Mouse (Mus musculus) adrenal gland, postnatal 25 days (tissue): Measurements from ENCODE around the gene Lpar5. TPM values are rescaled to one million over a fixed set of nuclear protein-coding genes. Genes with fewer than 3 reads are reported as not detected.
"Not testable (repeated sequence)": the region's sequence is repeated elsewhere in the genome, so short reads cannot be mapped to it uniquely, and the experiment has no call there.

ENCODE experiments used
- DNase-seq: peaks from one replicate; pipeline ENCODE4 v3.0.0; 2021; ENCODE audit warnings: mixed read lengths
- long read RNA-seq: library from polyadenylated mRNA; stranded (forward); transcript quantifications from one replicate; pipeline ENCODE4 v2.0.0, GENCODE M21; 2021
- total RNA-seq: library from RNA; stranded (reverse); gene quantifications from 2 replicates; pipeline ENCODE4 v1.2.3, GENCODE M21; 2021

The Lpar5 gene
- total RNA-seq = 0.36 TPM in 1 of 2 replicates, not detected in the other
- long read RNA-seq = 0 reads

DNA sequence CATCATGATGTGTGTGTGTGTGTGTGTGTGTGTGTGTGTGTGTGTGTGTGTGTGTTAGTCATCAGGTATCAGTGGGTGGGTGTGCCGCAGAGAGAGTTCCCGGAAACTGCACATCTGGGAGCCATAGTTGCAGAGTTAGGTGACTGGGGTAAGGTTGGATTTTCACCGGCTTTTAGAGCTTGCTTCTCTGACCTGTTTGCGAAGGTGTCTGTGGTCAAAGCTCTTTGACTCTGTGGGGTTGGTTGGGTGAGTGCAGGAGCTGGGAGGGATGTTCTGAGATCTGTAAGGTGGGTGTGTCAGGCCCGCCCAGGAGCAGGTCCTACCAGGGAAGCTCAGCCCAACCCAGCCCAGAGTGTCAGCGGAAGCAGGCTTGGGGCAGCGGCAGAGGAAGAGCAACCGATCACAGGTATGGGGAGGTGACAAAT is at the start of gene Lpar5:
TSS of gene Lpar5 (plus strand) at position 350 of the 425 bp plus-strand sequence.
- no peak for DNase-seq

DNA sequence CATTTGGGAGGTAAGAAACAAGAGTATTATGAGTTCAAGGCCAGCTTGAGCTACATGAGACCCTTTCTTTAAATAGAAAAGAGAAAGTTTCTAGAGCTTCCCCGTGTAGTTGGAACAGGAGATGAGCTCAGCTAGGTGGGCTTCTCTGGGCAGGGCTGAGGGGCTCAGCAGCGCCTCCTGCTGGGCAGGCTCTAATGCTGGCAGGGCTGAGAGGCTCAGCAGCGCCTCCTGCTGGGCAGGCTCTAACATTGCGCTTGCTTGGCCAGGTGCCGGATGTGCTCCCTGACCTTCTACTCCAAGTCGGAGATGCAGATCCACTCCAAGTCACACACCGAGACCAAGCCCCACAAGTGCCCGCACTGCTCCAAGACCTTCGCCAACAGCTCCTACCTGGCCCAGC is 37.2 kb upstream of the Lpar5 start:
- DNase-seq = peak; percentile 51

DNA sequence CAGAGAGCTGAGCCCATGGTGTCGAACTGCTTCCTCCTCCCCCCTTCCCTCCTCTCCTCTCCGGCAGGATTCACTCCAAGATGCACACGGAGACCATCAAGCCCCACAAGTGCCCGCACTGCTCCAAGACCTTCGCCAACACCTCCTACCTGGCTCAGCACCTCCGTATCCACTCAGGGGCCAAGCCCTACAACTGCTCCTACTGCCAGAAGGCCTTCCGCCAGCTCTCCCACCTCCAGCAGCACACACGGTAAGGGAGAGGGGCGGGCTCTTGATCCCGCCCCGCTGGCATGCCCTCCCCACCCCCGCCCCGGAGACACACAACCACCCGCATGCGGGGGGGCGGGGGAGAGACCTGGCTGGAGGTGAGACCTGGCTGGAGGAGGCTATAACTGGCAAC is 36.1 kb upstream of the Lpar5 start:
- no peak for DNase-seq

DNA sequence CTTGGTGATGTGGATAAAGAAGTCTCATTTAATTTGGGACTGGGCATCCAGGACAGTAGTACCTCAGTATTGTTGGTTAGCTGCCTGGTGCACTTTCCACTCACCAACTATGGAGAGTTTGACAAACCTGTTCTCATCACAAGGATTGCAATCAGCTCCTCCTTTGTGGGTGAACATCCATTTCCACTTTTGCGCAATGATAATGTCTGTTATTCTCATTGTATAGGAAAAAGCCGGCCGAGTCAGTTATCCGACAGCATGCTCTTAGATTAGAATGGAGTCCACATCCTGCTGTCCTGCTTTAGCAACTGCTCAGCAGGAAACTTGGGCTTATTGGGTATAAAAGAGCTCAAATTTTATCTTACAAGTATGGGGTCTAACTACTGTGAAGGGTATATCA is 29.1 kb upstream of the Lpar5 start:
- DNase-seq = no peak

DNA sequence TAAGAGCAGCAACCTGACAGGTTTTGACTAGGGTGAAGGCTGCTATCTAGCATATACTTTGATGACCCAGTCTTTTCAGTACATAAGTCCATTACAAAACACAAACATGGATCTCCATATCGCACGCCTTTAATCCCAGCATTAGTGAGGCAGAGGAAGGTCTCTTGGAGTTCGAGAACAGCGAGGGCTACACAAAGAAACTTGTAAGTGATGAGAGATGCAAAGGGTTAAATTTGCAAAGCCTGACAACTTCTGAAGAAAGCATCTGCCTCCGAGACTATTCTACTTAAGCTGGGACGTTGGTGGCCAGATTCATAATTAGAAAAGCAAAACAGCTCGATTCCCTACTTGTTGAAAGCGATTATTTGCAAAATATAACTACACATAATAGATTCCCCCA is 28.6 kb upstream of the Lpar5 start:
- DNase-seq = no peak

DNA sequence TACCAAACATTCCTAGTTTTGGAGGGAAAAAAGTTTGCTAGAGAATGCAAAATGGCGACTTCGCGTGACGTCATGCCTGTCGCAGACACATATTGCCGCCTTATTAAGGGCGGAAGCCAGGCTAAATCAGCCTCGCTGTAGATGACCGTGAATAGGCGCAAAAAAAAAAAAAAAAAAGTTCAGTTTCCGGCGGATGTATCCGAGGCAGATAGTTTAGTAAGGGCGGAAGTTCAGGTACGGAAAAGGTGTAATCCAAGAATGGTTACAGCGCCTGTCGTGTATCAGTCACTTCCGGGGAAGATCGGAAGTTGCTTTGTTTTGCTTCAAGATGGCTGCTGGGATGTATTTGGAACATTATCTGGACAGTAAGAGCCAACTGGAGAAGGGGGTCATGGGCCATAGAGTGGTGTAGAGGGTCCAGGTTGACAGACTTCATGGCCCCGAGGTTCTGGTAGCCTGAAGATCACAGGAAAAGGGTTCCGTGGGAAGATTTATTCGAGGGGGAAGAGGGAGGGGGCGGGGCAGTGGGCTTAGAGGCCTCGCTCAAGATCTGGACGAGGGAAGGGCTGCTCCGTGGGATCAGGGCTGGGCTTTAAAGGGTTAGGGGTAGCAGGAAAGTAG is 28.1 kb upstream of the Lpar5 start, which contains the start of gene Ing4:
TSS of gene Ing4 (plus strand) at position 228 of the 621 bp plus-strand sequence.
- DNase-seq = peak; percentile 86

DNA sequence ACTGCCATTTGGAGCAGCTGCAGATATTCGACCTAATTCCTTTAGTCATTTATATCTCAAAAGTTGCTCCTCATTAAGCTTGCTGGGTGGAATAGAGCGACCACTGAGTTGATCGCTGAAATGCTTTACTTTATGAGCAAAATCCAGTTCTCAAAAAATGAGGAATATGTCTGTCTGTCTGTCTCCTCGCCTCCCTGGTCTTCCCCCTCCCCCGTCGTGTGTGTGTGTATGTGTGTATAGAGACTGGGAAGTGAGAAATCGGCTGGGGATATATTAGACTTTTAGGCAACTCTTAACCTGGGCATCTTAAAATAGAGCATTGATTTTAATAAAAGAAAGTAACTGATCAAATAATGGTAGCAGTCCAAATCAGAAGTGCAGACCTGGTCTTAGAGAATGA is 27.5 kb upstream of the Lpar5 start:
- DNase-seq = no peak

DNA sequence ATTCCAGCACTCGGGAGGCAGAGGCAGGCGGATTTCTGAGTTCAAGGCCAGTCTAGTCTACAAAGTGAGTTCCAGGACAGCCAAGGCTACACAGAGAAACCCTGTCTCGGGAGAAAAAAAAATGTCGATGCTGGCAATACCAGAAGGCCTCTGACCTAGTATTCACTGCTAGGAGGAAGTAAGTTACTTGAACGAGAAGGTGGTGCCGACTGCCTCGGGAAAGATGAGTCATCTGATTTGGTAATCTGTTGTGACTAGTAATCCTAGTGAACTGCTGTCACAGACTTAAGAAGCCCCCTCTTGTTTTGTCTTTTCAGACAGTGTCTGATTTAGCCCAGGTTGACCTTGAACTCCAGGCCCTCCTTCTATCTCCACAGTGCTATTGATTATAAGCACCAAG is 26.7 kb upstream of the Lpar5 start:
- DNase-seq = no peak

DNA sequence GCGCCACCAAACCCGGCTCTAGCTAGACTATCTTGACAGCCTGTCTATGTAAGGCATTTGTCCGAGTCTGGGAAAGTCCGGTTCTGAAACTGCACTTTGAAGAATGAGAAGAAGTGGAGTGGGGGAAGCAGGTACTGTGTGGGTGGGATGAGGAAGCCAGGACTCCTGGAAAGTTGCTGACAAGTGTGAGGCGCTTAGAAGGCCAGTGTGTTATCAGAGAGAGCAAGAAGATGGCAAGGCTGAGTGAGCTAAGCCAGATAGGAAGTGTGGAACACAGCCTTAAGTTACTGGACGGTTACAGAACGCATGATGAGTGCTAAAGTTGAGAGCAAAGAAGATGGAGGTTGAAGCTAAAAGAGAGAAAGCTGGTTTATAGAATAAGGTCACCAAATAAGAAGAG is 25.6 kb upstream of the Lpar5 start:
- DNase-seq = no peak

DNA sequence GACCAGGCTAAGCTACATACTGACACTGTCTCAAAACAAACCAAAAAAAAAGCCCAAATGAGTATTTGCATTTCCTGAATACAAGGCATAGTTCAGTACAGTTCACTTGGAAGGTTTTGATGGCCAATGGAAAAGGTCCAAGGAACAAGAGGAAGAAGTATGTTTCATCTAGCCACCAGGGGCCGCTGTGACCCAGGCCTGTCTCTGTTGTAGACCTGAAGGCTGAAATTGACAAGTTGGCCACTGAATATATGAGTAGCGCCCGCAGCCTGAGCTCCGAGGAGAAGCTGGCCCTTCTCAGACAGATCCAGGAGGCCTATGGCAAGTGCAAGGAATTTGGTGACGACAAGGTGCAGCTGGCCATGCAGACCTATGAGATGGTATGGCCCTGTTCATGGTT is 21.0 kb upstream of the Lpar5 start:
- DNase-seq = peak; percentile 82

DNA sequence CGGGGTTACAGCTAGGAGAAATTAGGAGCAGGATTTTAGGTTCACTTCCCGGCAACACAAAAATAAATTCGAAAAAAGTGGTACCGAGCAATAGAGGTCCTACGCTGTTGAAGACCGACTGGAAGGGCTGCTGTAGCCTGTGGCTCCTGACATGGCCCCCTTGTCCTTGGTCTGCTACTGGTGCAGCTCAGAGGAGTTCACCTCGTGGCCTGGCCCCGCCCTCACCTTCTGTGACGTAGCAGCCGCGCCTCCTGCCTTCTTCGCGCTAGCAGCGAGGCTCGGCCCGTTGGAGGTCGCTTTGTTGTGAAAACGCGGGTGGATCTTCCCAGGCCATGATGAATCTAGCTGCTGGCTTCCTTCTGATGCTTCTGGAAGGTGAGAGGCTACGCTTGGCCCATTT is 18.0 kb upstream of the Lpar5 start, which contains the start of gene Acrbp:
TSS of gene Acrbp (plus strand) at position 12 of the 400 bp plus-strand sequence.
- DNase-seq = no peak

DNA sequence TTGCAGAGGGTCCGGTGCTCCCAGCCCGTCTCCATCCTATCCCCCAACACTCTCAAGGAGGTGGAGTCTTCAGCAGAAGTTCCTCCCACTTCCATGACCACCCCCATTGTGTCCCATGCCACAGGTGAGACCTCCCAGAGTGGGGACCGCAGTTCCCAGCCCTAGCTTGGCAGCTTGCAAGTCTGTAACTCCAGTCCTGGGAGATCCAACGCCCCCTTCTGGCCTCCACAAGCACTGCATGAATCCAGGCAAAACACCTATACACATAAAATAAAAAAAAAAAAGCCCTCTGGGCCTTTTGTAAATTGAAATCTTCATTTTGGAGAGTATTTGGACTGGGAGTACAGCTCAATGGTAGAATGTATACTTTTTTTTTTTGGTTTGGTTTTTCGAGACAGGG is 16.5 kb upstream of the Lpar5 start:
- DNase-seq = no peak

DNA sequence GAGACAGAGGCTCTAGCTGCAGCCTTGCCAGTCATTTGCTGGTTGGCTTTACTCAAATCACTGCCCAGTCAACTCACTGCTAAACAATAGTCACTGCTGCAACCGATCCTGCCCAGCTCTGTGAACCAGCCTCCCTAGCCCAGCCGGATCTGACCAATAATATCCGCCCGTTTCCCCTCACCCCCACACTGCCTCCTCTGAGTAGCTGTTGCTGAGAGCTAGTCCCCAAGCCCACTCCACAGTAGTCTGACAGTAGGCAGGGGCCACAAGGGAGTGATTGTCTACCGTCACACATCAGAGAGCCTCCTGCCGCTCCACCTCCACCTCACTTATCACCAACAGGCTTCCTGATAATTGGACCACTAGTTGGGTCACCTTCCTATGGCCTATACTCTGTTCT is 6.2 kb upstream of the Lpar5 start:
- no peak for DNase-seq

DNA sequence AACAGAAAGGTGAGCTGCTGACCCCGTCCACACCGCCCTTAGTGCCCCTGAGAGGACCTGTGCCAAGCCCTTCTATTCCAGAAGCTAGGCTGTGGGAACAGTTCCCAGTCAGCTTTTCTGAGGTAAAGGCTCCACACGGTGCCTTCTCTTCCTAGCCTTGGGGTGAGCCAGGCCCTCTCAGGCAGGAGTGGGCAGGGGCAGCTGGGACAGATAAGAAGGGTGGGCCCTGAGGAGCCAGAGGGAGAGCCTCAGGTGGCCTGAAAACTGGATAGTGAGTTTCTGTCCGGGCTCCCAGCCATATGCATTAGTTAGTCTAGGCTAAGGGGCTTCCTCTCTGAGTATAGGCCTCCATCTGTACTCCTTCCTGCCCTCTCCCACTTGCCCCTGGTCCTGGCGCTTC is 5.2 kb upstream of the Lpar5 start:
- no peak for DNase-seq

DNA sequence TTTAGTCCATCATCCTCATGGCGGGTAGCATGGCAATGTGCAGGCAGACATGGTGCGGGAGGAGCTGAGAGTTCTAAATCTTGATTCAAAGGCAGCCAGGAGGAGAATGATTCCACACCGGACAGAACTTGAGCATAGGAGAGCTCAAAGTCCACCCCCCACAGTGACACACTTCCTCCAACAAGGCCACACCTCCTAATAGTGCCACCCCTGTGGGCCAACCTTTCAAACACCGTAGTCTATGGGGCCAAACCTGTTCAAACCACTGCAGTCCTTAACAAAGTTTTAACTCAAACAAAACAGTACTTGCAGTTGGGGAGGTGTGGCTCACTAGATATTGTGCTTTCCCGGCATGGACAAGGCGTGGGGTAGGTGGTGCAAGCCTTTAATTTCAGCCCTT is 3.8 kb upstream of the Lpar5 start:
- DNase-seq = no peak

DNA sequence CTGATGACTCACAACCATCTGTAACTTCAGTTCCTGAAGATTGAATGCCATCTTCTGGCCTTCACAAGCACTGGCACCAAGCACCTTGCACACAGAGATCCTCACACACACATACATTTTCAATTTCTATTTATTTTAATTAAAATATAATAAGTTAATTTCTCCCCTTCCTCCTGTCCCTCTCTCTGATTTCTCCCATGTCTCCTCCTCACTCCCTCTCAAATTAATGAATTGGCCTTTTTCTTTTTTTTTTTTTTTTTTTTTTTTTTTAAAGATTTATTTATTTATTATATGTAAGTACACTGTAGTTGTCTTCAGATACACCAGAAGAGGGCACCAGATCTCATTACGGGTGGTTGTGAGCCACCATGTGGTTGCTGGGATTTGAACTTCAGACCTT is 2.5 kb upstream of the Lpar5 start:
- not testable (repeated sequence) for DNase-seq

DNA sequence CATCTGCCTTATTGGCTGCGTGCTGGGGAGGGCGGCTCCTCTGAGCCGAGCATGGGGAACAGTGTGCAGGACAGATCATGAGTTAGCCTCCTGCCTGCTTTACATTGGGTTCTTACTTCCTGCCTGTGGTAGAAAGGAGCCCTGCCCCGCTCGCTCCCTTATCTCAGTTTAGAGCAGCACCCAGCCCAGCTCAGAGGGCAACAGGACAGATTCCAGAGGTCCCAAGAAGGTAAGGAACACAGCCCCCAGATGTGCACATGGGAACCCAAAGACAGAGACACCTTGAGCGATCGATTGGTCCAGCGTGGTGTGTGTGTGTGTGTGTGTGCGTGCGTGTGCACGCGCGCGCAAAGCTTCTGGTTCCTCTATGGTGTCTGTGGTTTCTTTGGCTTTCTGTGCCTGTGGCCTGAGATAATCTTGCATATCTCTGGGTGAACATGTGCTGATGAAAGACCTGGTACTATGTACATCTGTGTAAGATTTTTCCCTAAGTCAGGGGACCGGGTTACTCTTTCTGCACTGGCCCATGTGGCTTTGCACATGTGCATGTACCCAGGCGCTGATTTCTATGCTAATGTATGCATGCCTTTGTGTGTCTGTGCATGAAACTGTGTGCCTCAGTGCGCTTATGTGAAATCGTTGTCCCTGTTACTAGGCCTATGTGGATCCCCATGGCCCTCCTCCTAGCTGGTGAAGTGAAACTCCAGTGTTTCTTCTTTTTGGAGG is 3.6 kb downstream of the Lpar5 start:
- DNase-seq = no peak

DNA sequence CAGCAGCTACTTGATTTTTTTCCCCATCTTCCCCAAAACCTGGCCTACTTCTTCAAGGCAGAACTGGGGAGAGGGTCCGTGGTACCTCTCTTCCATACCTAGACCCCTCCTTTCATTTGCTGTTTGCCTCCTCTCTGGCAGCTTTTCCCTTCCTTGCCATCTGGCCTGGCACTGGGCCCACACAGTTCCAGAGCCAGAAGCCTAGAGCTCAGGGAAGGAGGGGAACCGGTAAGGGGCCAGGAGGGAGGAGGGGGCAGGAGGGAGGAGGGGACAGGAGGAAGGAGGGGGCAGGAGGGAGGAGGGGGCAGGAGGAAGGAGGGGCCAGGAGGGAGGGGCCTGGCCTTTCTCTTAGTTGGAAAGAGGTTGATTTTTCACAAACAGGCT is 4.2 kb downstream of the Lpar5 start:
- DNase-seq = peak; percentile 68

DNA sequence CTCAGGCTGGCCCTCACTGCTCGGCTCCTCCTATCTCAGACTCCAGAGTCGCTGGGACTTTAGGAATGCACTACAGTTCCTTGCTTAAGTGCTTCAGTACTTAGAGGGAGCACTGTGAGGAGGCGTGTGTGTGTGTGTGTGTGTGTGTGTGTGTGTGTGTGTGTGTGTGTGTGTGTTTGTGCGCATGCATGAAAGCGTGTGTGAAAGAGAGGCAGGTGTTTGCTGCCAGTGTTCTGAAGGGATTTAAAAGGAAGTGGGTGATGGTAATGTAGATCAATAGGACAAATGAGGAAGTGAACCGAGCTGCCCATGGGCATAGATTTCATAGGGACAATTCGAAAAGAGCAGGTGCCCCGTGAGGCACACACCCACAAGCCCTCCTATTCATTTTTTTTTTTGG is 6.1 kb downstream of the Lpar5 start:
- DNase-seq = no peak

DNA sequence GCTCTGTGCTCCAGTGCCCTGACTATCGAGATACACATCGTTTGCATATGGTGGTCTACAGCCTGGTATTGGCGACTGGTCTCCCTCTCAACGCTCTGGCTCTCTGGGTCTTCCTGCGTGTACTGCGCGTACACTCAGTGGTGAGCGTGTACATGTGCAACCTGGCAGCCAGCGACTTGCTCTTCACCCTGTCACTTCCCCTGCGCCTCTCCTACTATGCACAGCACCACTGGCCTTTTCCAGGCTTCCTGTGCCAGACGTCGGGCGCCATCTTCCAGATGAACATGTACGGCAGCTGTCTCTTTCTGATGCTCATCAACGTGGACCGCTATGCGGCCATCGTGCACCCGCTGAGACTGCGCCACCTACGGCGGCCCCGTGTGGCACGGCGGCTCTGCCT is 13.7 kb downstream of the Lpar5 start:
- no peak for DNase-seq

DNA sequence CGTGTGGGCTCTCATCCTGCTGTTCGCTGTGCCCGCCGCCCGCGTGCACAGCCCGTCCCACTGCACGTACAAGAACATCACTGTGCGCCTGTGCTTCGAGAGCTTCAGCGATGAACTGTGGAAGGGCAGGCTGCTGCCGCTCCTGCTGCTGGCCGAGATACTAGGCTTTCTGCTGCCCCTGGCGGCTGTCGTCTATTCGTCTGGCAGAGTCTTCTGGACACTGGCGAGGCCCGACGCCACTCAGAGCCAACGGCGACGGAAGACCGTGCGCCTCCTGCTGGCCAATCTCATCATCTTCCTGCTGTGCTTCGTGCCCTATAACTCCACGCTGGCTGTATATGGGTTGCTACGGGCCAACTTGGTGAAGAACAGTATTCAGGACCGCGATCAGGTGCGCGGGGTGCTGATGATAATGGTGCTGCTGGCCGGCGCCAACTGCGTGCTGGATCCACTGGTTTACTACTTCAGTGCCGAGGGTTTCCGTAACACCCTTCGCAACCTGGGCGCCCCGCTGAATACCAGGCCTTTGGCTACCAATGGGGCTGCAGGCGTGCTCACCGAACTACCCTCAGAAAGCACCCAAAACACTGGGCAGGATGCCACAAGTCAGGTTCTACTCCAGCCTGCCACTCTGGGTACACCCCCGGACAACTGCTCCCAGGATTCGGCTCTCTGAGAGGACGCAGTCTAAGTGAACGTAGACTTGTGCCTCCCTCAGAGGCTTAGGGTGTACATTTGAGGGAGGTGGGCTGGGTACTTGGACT is 14.3 kb downstream of the Lpar5 start:
- peak; percentile 90 for DNase-seq

DNA sequence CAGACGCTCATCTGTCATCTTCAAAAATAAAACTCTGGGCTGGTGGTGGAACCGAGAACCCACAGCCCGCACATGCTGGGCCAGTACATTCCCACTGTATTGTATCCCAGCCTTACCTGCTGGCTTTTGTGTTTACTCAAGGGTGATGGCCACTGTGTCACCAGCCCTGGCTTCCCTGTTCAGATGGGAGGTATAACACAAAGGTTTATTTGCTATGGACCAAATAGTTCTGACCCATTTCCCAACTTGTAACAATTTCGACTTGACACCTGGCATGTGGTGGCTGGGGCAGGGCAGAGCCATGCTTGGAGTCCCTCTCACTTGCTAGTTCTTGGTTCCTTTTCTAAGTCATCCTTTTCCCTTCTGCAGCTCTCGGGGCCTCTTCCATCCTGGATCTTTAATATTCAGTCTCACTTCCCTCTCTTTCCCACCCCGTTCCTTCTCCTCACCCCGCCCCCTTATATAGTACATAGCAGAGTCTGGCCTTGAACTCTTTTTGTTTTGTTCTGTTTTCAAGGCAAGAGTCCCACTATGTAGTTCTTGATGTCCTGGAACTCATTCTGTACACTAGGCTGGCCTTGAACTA is 15.2 kb downstream of the Lpar5 start:
- DNase-seq = no peak

DNA sequence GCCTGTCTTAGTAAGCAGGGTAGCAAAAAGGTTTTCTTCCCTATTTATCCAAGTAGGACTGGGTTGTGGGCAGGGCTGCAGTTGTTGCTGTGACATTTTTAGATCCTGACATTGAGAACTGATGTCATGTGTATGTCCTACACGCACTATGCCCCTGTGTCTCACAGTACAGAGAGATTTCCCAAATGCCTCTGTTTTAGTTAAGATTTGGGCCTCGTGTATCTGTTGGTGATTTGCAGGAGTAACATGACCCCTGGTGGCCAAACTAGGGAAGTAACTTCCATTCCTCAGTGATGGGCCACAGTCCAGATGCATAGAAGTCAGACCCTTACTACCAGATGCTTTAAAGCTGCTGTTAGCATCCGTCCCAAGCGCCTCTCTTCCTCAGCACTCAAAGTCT is 16.7 kb downstream of the Lpar5 start:
- DNase-seq = peak; percentile 41
